Mouse (Mus musculus) B cell, adult 2 months (primary cell): ENCODE results near the gene Xpot.

Experiments used
- DNase-seq, 2 experiments: peaks; one replicate each; pipeline ENCODE4 v3.0.0; 2022

Gene Xpot

GRCm38 (mm10) chr10:121571511-121572147 lies 54.5 kb downstream of the Xpot start:
- DNase-seq: no peak

DNA sequence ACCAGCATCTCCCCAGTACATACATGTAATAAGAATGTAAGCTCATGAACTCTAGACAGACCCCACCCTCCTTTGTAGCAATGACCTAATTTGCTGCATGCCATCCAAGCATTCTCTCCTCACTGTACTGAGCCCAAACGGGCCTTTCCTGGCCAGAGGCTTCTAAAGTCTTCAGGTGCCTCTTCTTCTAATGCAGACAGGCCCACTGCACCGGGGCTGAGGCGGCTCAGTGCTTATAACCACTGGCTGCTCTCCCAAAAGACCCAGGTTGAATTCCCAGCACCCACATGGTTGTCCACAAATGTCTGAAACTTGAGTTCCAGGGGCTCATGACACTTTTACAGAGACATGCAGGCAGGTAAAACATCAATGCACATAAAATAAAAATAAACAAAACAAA lies 55.1 kb downstream of the Xpot start:
- DNase-seq: no peak

GRCm38 (mm10) chr10:121569796-121570195 lies 56.3 kb downstream of the Xpot start:
- DNase-seq: no peak

DNA sequence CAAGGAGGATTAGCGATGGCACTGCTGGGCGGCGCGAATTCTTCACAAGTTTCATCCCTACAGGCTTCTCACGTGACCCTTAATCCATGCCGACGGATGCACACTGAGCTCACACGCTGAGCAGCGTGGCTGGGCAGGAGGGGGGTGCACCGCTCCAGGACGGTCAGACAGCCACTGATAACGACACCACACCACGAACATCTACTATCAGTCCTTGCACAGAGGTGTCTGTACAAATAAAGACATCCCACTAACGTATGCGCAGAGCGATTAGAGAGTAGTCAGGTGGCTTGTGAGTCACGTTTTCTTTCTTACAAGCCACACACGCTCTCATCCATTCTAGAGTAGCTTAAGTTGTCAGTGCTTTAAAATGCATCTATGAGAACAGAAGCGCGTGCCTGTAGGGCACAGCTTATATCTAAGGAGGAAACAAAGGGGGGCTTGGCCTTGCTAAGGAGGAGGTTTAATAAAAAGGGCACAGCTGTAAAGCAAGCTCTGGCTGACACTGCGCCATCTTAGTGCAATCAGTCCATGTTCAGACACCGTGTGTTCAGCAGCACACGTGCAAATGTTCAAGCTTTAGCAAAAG lies 57.0 kb downstream of the Xpot start:
- no peak for DNase-seq

DNA sequence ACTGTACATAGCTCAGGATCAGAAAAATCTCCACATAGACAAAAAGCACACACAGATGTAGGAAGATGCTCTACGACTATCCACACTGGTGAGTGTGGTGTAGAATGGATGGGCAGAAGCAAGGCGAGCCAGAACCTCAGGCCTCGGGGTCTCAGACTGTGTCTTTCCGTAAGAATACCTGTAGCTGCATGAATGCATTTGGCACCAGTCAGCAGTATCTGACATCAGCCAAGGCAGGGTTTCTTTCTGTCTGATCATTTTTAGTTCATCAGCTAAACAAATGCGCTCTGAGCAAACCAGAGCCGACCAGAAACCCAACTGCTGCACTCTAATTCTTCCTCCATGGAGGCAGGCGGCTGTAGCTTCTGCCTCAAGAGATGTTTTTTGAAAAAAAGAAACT lies 57.6 kb downstream of the Xpot start:
- DNase-seq: no peak

GRCm38 (mm10) chr10:121568026-121568425 lies 58.1 kb downstream of the Xpot start:
- no peak for DNase-seq

GRCm38 (mm10) chr10:121564447-121564846 lies 61.7 kb downstream of the Xpot start:
- DNase-seq: no peak

DNA sequence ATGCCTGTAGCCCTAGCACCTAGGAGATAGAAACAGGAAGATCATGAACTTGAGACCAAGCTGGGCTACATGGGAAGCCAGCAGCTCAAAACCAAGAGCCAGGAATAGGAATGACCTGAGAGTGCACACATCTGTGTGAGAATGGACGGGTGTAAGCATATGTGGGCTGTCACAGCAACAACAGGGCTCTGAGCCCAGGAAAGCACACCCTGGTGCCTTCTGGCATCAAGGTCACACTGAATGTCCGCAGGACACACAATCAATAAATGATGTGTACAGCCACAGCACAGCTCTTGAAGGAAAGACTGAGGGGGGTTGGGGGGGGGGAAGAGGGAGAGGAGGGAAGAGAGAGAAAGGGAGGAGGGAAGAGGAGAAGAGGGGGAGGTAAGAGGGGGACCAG lies 67.9 kb downstream of the Xpot start:
- no peak for DNase-seq

DNA sequence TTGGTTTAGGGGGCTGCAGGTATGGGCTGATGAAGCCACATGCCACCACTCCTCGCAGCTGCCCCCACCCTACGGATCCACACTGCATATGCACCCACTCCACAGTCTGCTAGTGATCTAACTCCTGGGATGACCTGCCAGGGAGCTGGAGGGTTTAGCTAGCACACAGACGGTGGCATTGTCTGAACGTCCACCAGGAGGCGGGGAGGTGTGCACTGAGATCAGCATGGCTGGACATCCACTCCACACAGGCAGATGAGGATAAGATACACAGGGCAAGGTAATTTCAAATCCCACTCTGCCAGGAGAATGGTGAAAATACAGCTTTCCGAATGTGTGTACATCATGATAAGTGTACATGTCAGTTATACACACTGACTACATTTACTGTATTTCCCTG lies 69.9 kb downstream of the Xpot start:
- DNase-seq: no peak

DNA sequence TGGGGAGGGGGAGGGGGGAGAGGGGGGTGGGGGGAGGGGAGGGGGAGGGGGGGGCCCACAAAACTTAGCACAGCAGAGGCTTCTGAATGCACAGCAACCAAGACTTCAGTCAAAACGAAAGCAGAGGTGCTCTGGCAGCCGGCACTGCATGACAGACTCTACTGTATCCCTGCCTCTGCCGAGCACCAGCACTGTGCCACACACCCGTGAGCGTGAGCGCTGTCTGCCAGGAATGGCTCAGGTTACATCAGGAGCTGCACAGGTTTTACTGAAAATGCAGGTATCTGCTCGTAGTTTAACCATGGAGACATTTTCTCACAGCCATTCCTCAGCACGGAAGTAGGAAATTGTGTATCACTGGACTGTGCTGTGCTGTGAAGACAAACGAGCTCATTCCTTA lies 75.8 kb downstream of the Xpot start:
- DNase-seq: no peak

- no peak for DNase-seq
Observed at GRCm38 (mm10) chr10:121549670-121550069, 76.5 kb downstream of the Xpot start.

GRCm38 (mm10) chr10:121547162-121547561 lies 79.0 kb downstream of the Xpot start:
- no peak for DNase-seq

DNA sequence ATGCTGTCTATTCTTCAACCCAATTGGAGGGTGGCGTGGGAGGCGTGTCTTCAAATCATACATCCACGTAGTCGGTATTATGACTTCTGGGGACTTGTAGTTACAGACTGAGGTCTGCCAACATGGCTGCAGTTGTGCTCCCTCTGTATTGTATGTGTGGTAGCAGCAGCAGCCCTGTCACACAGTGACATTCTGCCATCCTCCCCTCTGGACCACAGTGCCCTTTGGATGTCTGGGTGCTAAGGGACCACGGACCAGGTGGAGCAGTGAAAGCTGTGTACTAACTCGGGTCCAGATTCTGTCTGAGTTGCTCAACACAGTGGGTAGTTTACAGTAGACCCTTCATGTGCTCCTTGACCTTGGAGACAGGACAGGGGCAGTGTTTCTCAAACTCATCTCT lies 82.6 kb downstream of the Xpot start:
- no peak for DNase-seq

DNA sequence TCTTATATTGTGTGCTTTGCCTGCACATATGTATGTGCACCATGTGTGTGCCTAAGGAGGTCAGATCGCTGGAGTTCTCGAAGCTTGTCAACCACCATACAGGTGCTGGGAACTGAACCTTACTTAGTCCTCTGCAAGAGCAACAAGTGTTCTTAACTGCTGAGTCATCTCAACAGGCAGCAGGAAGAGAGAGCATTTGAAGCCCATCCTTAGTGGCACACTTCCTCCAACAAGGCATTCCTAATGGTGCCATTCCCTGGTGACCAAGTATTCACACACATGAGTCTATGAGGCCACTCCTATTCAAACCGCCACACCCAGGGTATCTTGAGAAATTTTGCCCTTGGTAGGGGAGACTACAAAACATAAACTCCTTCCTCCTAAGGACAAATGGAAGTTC lies 84.0 kb downstream of the Xpot start:
- no peak for DNase-seq
